Mouse (Mus musculus): Measurements from ENCODE around the gene Gm20767.
"Not testable (repeated sequence)": the region's sequence is repeated elsewhere in the genome, so short reads cannot be mapped to it uniquely, and the experiment has no call there.

Gm20767 gene

DNA sequence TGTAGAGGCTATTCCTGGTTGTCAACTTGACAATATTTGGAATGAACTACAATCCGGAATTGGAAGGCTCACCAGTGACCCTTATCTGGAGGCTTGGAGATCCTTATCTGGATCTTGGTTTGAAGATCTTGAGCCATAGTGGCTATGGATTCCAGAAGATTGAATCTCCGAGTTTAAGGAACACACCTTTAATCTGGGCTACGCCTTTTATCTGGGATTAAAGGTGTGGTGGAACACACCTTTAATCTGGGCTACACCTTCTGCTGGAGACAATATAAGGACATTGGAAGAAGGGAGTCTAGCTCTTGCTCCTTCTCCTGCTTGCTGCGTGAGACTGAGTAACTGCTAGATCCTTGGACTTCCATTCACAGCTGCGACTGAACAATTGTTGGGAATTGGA, at the start of gene Gm20767:
Gene Gm20767 (plus strand): TSS at position 301 of the 400 bp plus-strand sequence.
- DNase-seq (ENCODE audit: low spot score) = not testable (repeated sequence)

DNA sequence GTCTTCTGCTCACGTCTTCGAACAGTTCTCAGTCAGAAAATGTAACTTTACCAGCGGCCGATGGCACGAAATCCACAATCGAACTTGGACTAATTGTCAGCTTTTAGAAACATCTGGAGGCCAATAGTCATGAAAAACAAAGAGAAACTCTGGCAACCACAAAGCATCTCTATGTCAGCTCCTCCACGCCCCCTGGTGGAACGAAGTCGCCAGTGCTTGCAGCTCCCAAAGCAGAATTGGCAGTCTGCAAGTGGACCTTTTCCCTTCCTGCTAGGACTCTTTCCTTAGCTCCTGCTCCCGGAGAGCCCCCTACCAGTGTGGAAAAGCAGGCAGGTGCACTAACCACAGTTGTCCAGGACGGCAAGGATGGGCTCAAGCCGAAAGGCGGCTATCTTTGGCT, 47.1 kb upstream of the Gm20767 start:
- not testable (repeated sequence) for DNase-seq (ENCODE audit: low spot score)

DNA sequence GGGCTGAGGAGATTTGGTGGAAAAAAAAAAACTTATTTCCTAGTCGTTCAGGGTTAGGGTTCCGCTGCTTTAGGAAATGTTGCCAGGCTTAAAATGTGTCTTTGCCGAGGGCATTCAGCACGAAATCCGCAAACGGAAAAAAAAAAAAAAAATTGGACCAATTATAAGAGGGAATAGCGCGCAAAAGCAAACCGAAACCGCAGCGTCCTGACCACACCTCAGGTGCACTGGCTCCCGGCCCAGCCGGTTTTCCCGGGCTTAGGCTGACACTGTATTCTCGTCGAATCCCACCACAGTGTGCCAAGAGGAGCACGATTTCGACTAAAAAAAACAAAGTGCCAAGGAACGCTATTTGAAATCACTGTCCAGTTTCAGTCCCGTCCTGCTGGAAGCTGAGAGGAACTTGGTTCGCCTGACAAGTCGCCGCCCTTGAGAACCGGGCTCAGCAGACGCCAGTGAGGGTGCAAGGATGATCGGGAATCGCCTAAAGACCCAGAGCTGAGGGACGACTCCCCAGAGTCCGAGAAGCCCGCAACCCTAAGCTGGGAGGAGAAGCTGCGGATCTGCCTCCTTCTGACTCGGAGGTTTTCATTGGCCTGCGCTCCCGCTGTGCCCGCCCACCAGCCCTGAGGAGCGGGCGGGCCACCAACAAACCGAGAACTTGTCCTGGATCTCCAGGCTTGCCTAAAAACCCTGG, 43.7 kb upstream of the Gm20767 start:
- DNase-seq (ENCODE audit: low spot score) = not testable (repeated sequence)

DNA sequence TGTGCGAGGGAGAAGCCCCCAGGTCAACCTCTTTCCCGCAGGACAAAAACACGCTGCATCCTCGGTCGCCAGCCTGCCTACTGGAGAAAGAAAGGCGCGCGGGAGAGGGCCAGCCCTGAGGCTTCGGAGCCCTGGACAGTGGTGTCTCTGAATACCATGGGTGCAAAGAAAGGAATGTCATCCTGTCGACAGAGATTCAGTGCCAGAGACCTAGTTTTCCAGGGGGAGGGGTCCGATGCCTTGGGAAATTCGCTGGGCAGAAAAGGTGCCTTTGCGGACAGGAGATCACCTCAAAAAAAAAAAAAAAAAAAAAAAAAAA, 43.1 kb upstream of the Gm20767 start:
- DNase-seq (ENCODE audit: low spot score) = not testable (repeated sequence)

DNA sequence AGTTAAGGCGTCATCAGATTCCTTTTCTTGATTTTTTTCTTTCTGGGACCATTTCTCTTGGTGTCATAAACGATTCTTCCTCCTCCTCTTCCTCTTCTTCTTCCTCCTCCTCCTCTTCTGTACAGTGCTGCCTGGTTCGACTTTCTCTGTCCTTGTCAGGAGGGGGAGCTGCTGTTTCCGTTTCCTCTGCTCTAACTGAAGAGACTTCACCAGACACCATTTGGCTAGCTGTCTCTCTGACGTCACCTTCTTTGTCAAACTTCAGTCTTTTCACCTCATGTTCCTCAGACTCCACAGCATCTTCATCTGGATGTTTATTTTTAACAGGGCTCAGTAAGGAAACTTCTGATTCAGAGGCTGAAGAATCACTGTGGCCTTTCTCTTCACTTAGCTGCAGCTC, 40.7 kb upstream of the Gm20767 start:
- DNase-seq (ENCODE audit: low spot score) = not testable (repeated sequence)

DNA sequence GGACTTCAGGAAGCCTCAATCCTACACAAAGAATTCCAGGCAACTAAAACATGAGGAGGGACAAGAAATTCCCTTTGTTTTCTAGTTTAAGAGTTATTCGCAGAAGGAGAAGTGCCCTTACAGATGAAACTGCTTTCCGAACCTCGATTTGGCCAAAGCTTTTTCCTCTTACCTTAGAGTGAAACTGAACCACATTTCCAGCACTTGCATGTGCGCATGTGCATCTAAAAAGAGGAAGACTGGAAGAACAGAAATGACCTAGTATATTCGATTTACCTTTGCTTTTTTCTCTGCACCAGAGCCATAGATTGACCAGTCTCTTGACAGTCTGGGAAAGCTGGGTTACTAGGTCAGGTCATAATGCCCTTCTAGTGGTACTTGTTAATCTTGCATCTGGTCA, 33.5 kb upstream of the Gm20767 start:
- DNase-seq (ENCODE audit: low spot score) = not testable (repeated sequence)

DNA sequence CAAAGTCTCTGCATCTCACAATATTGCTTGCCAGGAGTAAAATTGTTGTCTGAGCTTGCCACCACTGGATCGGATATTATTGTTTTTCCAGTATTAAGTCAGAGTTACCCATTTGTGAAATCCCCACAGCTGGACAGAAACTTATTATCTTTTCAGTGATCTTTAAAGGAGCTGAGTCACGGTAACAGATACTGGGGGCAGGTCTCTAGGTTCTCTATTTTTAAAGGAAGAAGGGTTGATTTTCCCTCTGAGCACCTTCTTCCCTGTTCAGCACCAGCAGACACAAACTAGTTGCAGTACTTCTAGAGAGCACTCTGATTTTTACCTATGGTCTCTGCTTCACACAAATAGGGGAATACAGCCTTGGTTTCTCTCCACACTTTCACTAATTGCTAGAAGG, 33.0 kb upstream of the Gm20767 start:
- DNase-seq (ENCODE audit: low spot score) = not testable (repeated sequence)

DNA sequence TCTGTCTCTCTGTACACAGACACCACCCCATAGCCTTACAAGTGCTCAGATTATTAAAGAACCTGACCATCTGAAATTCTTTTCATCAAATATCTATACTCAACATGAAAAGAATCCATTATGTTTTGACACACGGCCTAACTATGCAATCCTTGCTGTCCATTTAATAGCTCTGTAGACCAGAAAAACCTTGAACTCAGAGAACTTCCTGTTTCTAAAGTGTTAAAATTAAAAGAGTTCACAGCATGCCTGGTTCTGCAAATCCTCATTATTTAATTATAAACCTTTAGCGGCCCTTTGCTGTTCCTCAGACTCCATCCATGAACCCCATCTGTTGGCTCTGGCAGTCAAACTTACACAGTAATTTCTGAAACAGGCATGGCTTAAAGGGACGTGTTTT, 2.3 kb downstream of the Gm20767 start:
- DNase-seq (ENCODE audit: low spot score) = not testable (repeated sequence)

DNA sequence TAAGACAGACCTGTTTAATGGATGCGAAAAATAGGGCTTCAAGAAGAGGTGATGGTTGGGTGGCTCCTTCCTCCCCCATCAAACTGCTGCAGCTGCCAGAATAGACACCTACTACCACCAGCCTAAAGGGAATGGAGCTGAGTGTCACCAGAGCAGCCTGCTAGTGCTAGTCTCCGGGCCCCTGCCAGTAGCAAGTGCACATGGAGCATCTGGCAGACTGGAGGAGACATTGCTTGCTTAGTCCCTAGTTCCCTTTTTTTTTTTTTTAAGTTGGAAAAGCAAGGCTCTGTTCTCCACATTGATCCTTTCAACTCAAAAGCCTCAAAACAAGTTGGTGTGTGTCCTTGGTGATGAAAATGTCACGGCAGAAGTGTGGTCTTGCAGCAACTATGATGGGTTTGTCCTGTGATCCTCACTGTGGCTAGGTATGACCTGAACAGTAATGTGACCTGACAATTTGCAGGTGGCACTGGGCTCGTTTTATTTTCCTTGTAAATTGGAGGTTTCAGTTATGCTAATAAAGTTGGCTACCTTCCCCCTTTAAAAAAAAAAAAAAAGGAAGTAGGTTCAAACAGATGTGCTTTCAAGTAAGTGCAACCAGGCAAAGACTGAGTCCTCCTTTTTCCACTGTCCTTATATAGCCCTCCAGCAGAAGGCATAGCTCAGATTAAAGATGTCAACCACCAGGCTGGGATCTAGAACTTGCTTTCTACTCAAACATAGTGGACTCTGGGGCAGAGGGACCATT, 9.8 kb downstream of the Gm20767 start:
- not testable (repeated sequence) for DNase-seq (ENCODE audit: low spot score)

DNA sequence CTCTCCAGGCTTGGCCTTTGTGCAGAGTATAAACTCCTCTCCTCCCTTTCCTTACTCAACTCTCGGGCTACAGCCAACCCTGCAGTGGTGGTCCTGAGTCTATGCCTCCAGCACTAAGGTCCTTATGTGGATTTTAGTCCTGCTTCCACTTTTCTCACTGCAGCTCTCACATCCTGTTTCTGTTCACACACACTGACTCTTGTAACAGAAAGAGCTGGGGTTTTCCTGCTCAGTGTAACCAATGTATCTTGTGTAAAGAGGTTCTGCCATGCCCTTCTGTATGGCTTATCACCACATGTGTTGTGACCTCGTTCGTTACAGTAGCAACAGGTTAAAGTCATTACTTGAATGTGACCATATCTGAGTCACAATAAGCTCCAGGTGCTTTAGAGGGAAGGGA, 10.5 kb downstream of the Gm20767 start:
- DNase-seq (ENCODE audit: low spot score) = not testable (repeated sequence)

DNA sequence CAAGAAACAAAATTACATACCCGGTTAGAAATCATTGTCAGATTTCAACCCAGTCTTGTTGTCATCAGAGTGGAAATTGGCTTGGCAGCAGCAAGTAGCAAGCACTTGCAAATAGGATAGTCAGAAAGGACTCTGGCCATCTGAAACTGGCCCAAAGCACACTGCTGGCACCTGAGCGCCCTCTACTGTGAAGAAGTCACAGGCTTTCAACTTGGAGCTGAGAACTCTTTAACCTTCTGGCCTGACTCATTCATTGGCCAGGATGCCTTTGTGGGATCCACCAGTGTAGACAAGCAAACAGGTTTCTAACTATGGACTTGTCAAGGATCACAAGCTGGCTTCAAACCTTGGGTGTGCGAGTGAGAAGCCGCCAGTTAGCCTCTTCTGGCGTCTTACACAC, 28.3 kb downstream of the Gm20767 start:
- DNase-seq (ENCODE audit: low spot score) = not testable (repeated sequence)

DNA sequence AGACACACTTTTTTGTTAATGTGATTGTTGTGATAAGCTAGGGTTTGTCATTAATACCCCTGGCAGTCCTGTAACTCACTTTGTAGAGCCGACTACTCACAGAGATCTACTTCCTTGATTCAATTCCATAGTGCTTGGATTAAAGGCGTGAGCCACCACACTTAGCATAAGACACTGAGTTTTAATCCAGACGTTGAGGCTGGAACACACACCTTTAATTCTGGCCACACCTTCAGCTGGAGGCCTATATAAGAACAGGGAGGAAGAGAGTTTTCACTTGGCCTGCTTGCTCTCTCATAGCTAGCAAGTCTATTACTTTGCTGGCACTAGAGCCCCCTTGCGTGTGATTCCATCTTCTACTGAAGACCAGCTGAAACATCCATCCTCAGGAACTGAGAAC, 32.1 kb downstream of the Gm20767 start, which contains the start of gene Gm21818:
Gene Gm21818 (plus strand): TSS at position 301 of the 400 bp plus-strand sequence.
- DNase-seq (ENCODE audit: low spot score) = not testable (repeated sequence)

DNA sequence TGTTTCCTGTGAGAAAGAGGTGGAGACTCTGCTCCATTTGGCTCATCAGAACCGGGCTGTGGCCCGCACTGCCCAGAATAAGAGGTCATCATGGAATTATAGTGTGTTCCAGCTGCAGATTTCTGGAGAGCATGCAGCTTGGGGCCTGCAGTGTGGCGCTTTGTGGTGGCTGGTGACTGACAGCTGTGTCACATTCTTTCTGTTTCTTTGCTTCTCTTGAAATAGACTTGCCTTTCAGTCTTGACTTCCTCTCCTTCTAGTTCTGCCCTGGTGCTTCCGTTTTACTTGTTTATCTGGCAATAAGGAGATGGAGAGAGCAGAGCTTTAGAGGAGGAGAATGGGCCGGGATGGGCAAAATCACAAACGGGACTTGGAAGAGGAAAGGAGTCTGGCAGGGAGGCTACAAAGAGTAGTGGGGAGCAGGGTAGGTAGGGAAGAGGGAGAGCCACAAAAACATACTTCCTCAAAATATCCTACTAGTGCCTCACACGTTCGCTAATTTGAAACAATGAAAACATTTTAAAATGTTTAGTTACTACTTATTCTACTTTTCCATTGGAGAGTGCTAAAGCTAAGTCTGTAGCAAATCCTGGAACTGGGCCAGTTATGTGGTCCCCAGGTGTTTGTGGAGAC, 56.3 kb downstream of the Gm20767 start:
- not testable (repeated sequence) for DNase-seq (ENCODE audit: low spot score)

All from lung, postnatal 25 days (tissue).